Mouse (Mus musculus) midbrain, embryonic 10.5 days (tissue): ENCODE results near the gene Apol8. TPM values are rescaled to one million over a fixed set of nuclear protein-coding genes. Genes with fewer than 3 reads are reported as not detected.

Experiments
- DNase-seq: peaks from one replicate; pipeline ENCODE4 v3.0.0-alpha.2; 2017; ENCODE audit warnings: low spot score
- H3K27ac ChIP-seq: fragments of 300-500 bp; sonication (generic); replicated peaks from 2 replicates; pipeline ENCODE4 v1.5.1; 2016; ENCODE audit warnings: mild to moderate bottlenecking
- H3K27me3 ChIP-seq: fragments of 300-500 bp; sonication (generic); 2 replicates; pipeline ENCODE4 v1.6.1; 2016; ENCODE audit warnings: low read depth, mild to moderate bottlenecking; ENCODE audit not compliant: poor library complexity, severe bottlenecking
- H3K36me3 ChIP-seq: fragments of 300-500 bp; sonication (generic); 2 replicates; pipeline ENCODE4 v1.6.1; 2016; ENCODE audit warnings: mild to moderate bottlenecking, moderate library complexity
- H3K4me1 ChIP-seq: fragments of 300-500 bp; sonication (generic); 2 replicates; pipeline ENCODE4 v1.6.1; 2016
- H3K4me3 ChIP-seq: fragments of 300-500 bp; sonication (generic); 2 replicates; pipeline ENCODE4 v1.5.1; 2016; ENCODE audit warnings: mild to moderate bottlenecking, moderate library complexity
- H3K9me3 ChIP-seq: fragments of 300-500 bp; sonication (generic); replicated peaks from 2 replicates; pipeline ENCODE4 v1.6.1; 2016; ENCODE audit warnings: mild to moderate bottlenecking
- WGBS: fragments of 180-500 bp; shearing (Covaris S2); methylation state at CpG from one replicate; pipeline ENCODE4 v1.1.7; 2016; 5-methylcytosine and 5-hydroxymethylcytosine counted together
- polyA plus RNA-seq: library from polyadenylated mRNA; unstranded; fragments of >200 nt; fragmentation: Nextera tagmentation; extraction: Ambion mirVana; gene quantifications from 2 replicates; pipeline ENCODE4 v1.2.1, GENCODE M21; 2016

Gene Apol8
- polyA plus RNA-seq, 1 experiment from 2014 or later: 0.12 TPM

GRCm38 (mm10) chr15:77775186-77775963, 18.6 kb upstream of the Apol8 start:
- peaks cover 98% of the 10 kb centered on the region for H3K36me3 ChIP-seq
- WGBS: 73% methylated on average over 20 of the region's 20 CpGs

GRCm38 (mm10) chr15:77774303-77774702, 17.5 kb upstream of the Apol8 start:
- no peaks in the 10 kb centered on the region for H3K4me1 ChIP-seq
- H3K4me3 ChIP-seq: no peak overlapping the region
- H3K27me3 ChIP-seq: no peaks in the 10 kb centered on the region
- WGBS: 97% methylated on average over 10 of the region's 10 CpGs
- H3K27ac ChIP-seq: no peak overlapping the region
- no peak for DNase-seq
- no peaks in the 10 kb centered on the region for H3K9me3 ChIP-seq
- peaks cover 98% of the 10 kb centered on the region for H3K36me3 ChIP-seq

More at GRCm38 (mm10) chr15:77775186-77775963, 18.6 kb upstream of the Apol8 start:
- Histone ChIP-seq H3K4me1 (no peaks in the 10 kb centered on the region), H3K27me3 (no peaks in the 10 kb centered on the region), H3K4me3 (no peak overlapping the region), H3K9me3 (no peaks in the 10 kb centered on the region), H3K27ac (no peak overlapping the region)
- peak; percentile 82 for DNase-seq

GRCm38 (mm10) chr15:77773099-77773915, 16.5 kb upstream of the Apol8 start:
- Histone ChIP-seq H3K36me3 (peaks cover 99% of the 10 kb centered on the region), H3K9me3 (no peaks in the 10 kb centered on the region), H3K4me3 (no peak overlapping the region), H3K27ac (no peak overlapping the region), H3K27me3 (no peaks in the 10 kb centered on the region), H3K4me1 (no peaks in the 10 kb centered on the region)
- DNase-seq: no peak
- 94% methylated on average over 19 of the region's 19 CpGs for WGBS

- Histone ChIP-seq H3K9me3 (no peaks in the 10 kb centered on the region), H3K27ac (no peak overlapping the region), H3K4me3 (no peak overlapping the region), H3K4me1 (no peaks in the 10 kb centered on the region), H3K36me3 (peaks cover 99% of the 10 kb centered on the region), H3K27me3 (no peaks in the 10 kb centered on the region)
- 93% methylated on average over 9 of the region's 9 CpGs for WGBS
- DNase-seq: no peak
Measured at GRCm38 (mm10) chr15:77770942-77771341, 14.1 kb upstream of the Apol8 start.

GRCm38 (mm10) chr15:77770341-77770740, 13.5 kb upstream of the Apol8 start:
- no peaks in the 10 kb centered on the region for H3K27me3 ChIP-seq
- H3K36me3 ChIP-seq: peaks cover 99% of the 10 kb centered on the region
- no peak for DNase-seq
- 92% methylated on average over 5 of the region's 5 CpGs for whole genome bisulfite sequencing
- H3K4me1 ChIP-seq: no peaks in the 10 kb centered on the region
- no peak overlapping the region for H3K4me3 ChIP-seq
- no peak overlapping the region for H3K27ac ChIP-seq
- no peaks in the 10 kb centered on the region for H3K9me3 ChIP-seq

- Histone ChIP-seq H3K4me1 (no peaks in the 10 kb centered on the region), H3K9me3 (no peaks in the 10 kb centered on the region), H3K27me3 (no peaks in the 10 kb centered on the region), H3K36me3 (peaks cover 100% of the 10 kb centered on the region), H3K27ac (no peak overlapping the region), H3K4me3 (no peak overlapping the region)
- WGBS: 90% methylated on average over 11 of the region's 11 CpGs
- DNase-seq: no peak
Measured at GRCm38 (mm10) chr15:77766981-77767380, 10.2 kb upstream of the Apol8 start.

GRCm38 (mm10) chr15:77765484-77766093, 8.8 kb upstream of the Apol8 start:
- Histone ChIP-seq H3K27me3 (no peaks in the 10 kb centered on the region), H3K4me1 (no peaks in the 10 kb centered on the region), H3K36me3 (peaks cover 99% of the 10 kb centered on the region), H3K4me3 (no peak overlapping the region), H3K27ac (no peak overlapping the region), H3K9me3 (no peaks in the 10 kb centered on the region)
- no peak for DNase-seq
- WGBS: 92% methylated on average over 16 of the region's 16 CpGs

- Histone ChIP-seq H3K4me1 (no peaks in the 10 kb centered on the region), H3K36me3 (peaks cover 95% of the 10 kb centered on the region), H3K4me3 (no peak overlapping the region), H3K9me3 (no peaks in the 10 kb centered on the region), H3K27me3 (no peaks in the 10 kb centered on the region), H3K27ac (no peak overlapping the region)
- 92% methylated on average over 13 of the region's 13 CpGs for WGBS
- no peak for DNase-seq
Measured at GRCm38 (mm10) chr15:77764391-77765006, 7.7 kb upstream of the Apol8 start.

- H3K36me3 ChIP-seq: peaks cover 88% of the 10 kb centered on the region
- no peaks in the 10 kb centered on the region for H3K4me1 ChIP-seq
- no peaks in the 10 kb centered on the region for H3K9me3 ChIP-seq
- WGBS: 94% methylated on average over 11 of the region's 11 CpGs
- no peaks in the 10 kb centered on the region for H3K27me3 ChIP-seq
- no peak overlapping the region for H3K27ac ChIP-seq
- no peak overlapping the region for H3K4me3 ChIP-seq
- DNase-seq: no peak
Measured at GRCm38 (mm10) chr15:77763702-77764101, 6.9 kb upstream of the Apol8 start.

- Histone ChIP-seq H3K36me3 (peaks cover 81% of the 10 kb centered on the region), H3K27ac (no peak overlapping the region), H3K9me3 (no peaks in the 10 kb centered on the region), H3K4me3 (no peak overlapping the region), H3K27me3 (no peaks in the 10 kb centered on the region), H3K4me1 (no peaks in the 10 kb centered on the region)
- no peak for DNase-seq
- 92% methylated on average over 16 of the region's 16 CpGs for WGBS
Measured at GRCm38 (mm10) chr15:77763050-77763449, 6.2 kb upstream of the Apol8 start.

- H3K27me3 ChIP-seq: no peaks in the 10 kb centered on the region
- WGBS: 80% methylated on average over 22 of the region's 22 CpGs
- H3K9me3 ChIP-seq: no peaks in the 10 kb centered on the region
- H3K36me3 ChIP-seq: peaks cover 68% of the 10 kb centered on the region
- peak; percentile 34 for DNase-seq
- H3K27ac ChIP-seq: no peak overlapping the region
- H3K4me3 ChIP-seq: no peak overlapping the region
- no peaks in the 10 kb centered on the region for H3K4me1 ChIP-seq
Measured at GRCm38 (mm10) chr15:77761561-77762380, 5.0 kb upstream of the Apol8 start.

GRCm38 (mm10) chr15:77761083-77761482, 4.3 kb upstream of the Apol8 start:
- WGBS: 96% methylated on average over 7 of the region's 7 CpGs
- peaks cover 61% of the 10 kb centered on the region for H3K36me3 ChIP-seq

More at GRCm38 (mm10) chr15:77761083-77761482, 4.3 kb upstream of the Apol8 start:
- Histone ChIP-seq H3K4me3 (no peak overlapping the region), H3K27ac (no peak overlapping the region), H3K9me3 (no peaks in the 10 kb centered on the region), H3K4me1 (no peaks in the 10 kb centered on the region), H3K27me3 (no peaks in the 10 kb centered on the region)
- DNase-seq: no peak
